Comparison of ENCODE assay signal across 9 mouse cellular contexts in the genomic region with DNA sequence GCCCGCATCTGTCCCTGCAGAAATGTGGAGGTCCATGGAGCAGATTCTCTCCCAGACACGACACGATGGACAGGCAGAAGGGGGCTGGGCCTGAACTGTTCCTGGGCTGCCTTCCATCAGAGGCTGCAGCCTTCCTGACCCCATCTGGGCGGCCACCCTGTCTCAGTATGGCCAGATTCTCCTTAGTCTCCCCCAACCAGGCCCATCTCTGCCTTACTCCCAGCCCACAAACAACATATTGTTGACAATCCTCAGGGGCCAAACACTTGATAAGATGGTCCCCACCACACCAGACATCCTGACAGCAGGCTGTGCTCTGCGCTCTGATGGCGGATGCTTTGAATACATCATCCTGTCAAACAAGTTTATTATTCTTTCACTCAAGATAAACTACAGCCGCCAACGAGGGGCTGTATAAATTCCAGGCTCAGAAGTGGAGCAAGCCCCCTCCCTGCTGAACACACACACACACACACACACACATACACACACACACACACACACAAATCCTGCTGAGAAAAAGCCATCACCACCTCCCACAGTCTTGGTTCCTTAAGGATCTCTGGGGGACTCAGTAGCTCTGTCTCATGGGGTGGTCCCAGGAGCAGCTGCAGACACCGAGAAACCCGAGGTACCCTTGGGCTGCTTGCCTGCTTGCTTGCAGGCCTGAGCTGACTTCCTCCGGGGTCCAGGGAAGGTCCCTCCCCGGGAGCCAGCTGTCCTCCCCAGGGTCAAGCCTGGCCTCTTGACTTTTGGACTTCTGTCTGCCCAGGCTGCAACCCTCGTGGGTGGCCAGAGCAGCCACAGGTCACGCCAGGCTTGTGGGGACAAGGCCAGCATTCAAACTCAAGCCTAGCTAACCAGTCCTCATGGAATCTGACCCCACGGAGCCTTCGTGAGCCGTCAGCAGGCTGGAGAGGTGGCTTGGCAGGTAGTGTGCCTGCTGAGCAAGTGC.
DNase-seq lines count a peak whose midpoint lies in the region; ATAC-seq lines count a peak whose summit lies in the region.
"Had no signal": no experiment of that assay in that cellular context is flagged by ENCODE, and none has a peak within 500 bp of the region (broad histone marks: within the 10 kb centered on the region; RNA-seq: fewer than 3 reads in every experiment).

No protein-coding gene starts in this region.

- no peak overlapping the region for H3K4me2 ChIP-seq in hindbrain, embryonic 14.5 days (replicated peaks)

- no peak overlapping the region for H3K9ac ChIP-seq in hindbrain, embryonic 14.5 days
- H3K9ac ChIP-seq: liver, postnatal 0 days had no signal

- H3K4me1 ChIP-seq in hindbrain, embryonic 10.5 days (replicated peaks): peaks cover 88% of the 10 kb centered on the region
- H3K4me1 ChIP-seq in hindbrain, embryonic 14.5 days (replicated peaks; ENCODE audit: control insufficient read depth, insufficient read depth, low read length): peaks cover 17% of the 10 kb centered on the region

- H3K9me3 ChIP-seq in hindbrain, embryonic 10.5 days: peaks cover 7% of the 10 kb centered on the region; the same call in 1 of the 2 replicates
- H3K9me3 ChIP-seq in hindbrain, embryonic 14.5 days (ENCODE audit: control insufficient read depth, low read length): no peaks in the 10 kb centered on the region

- no peak for DNase-seq in hindbrain, embryonic 10.5 days (ENCODE audit: low spot score)
- no peak for DNase-seq in hindbrain, embryonic 14.5 days (ENCODE audit: low spot score)
- peak; percentile 50 for DNase-seq in ZHBTc4 (ENCODE audit: low read depth, low spot score)
- DNase-seq in gastrocnemius, postnatal 10 days: peak; percentile 58
- peak; percentile 78 for DNase-seq in kidney, postnatal 14 days
- DNase-seq in left cerebral cortex, postnatal 4 days: no peak
- DNase-seq in cerebellum, postnatal 36 days: no peak
- DNase-seq: liver, postnatal 0 days had no signal

- ATAC-seq in hindbrain, embryonic 14.5 days (ENCODE audit: low FRiP score): no peak
- ATAC-seq: hindbrain, embryonic 16.5 days; liver, postnatal 0 days had no signal

- H3K4me3 ChIP-seq in hindbrain, embryonic 10.5 days: 0 out of 2 replicates have a peak overlapping the region, but pooled peaks have one; percentile 4
- no peak overlapping the region for H3K4me3 ChIP-seq in hindbrain, embryonic 14.5 days (replicated peaks; ENCODE audit: low read length)

- peak overlapping the region; percentile 75 for H3K27ac ChIP-seq in hindbrain, embryonic 10.5 days
- no peak overlapping the region for H3K27ac ChIP-seq in hindbrain, embryonic 14.5 days

- intact Hi-C loops in left cerebral cortex, postnatal 4 days (cut with DNase I): no loop called here

- 55% methylated on average over 17 of the region's 17 CpGs for WGBS in hindbrain, embryonic 10.5 days
- WGBS in hindbrain, embryonic 14.5 days: 53% methylated on average over 17 of the region's 17 CpGs

- H3K27me3 ChIP-seq in hindbrain, embryonic 10.5 days (ENCODE audit: insufficient read depth, poor library complexity, severe bottlenecking): peaks cover 66% of the 10 kb centered on the region
- no peaks in the 10 kb centered on the region for H3K27me3 ChIP-seq in hindbrain, embryonic 14.5 days (ENCODE audit: control insufficient read depth, insufficient read depth, low read length)

- no peaks in the 10 kb centered on the region for H3K36me3 ChIP-seq in hindbrain, embryonic 10.5 days
- no peaks in the 10 kb centered on the region for H3K36me3 ChIP-seq in hindbrain, embryonic 14.5 days (replicated peaks; ENCODE audit: control insufficient read depth, insufficient read depth)

Comparison
In these comparisons a context has a peak if more than half of its experiments do, and no peak if none do; other contexts are left out.
1. DNase-seq: peak in ZHBTc4 (single experiment), gastrocnemius, postnatal 10 days (single experiment) and kidney, postnatal 14 days (single experiment); none in hindbrain, embryonic 10.5 days (single experiment), hindbrain, embryonic 14.5 days (single experiment), left cerebral cortex, postnatal 4 days (single experiment) and cerebellum, postnatal 36 days (0 of 2).